Mouse (Mus musculus) liver, adult 2 months (tissue): Measurements from ENCODE around the gene Klk1b24. TPM values are rescaled to one million over a fixed set of nuclear protein-coding genes. Genes with fewer than 3 reads are reported as not detected.
A peak's percentile ranks its signal among the peaks of the same experiment; 100 is the strongest.
"Not testable (repeated sequence)": the region's sequence is repeated elsewhere in the genome, so short reads cannot be mapped to it uniquely, and the experiment has no call there.

ENCODE experiments used
- DNase-seq: peaks from one replicate; pipeline ENCODE4 v3.0.0-alpha.2; 2011; ENCODE audit warnings: low read depth, low spot score; ENCODE audit errors: extremely low read depth
- H3K27ac ChIP-seq: fragments of 200-500 bp; replicated peaks from 2 replicates; pipeline ENCODE4 v1.5.1; 2012; ENCODE audit warnings: low read depth, mild to moderate bottlenecking, control low read depth, inconsistent platforms, low read length; ENCODE audit not compliant: insufficient read depth
- H3K27me3 ChIP-seq: fragments of 200-500 bp; 2 replicates; pipeline ENCODE4 v1.6.1; 2012; ENCODE audit warnings: mild to moderate bottlenecking, moderate library complexity, low read length, inconsistent platforms; ENCODE audit not compliant: control insufficient read depth, insufficient read depth
- H3K36me3 ChIP-seq: fragments of 200-500 bp; 2 replicates; pipeline ENCODE4 v1.6.1; 2012; ENCODE audit warnings: low read length, inconsistent platforms; ENCODE audit not compliant: control insufficient read depth, insufficient read depth
- H3K4me1 ChIP-seq: fragments of 200-500 bp; 2 replicates; pipeline ENCODE4 v1.6.1; 2011; ENCODE audit warnings: low read length; ENCODE audit not compliant: control insufficient read depth, insufficient read depth
- H3K4me3 ChIP-seq: fragments of 200-500 bp; 2 replicates; pipeline ENCODE4 v1.5.1; 2011; ENCODE audit warnings: low read depth, mild to moderate bottlenecking, control low read depth, low read length, moderate library complexity; ENCODE audit not compliant: insufficient read depth
- H3K79me2 ChIP-seq: fragments of 200-500 bp; 2 replicates; pipeline ENCODE4 v1.6.1; 2012; ENCODE audit warnings: inconsistent platforms, mild to moderate bottlenecking, low read length, moderate library complexity; ENCODE audit not compliant: control insufficient read depth, insufficient read depth
- H3K9ac ChIP-seq: fragments of 200-500 bp; 2 replicates; pipeline ENCODE4 v1.6.1; 2012; ENCODE audit warnings: low read depth, mild to moderate bottlenecking, control low read depth, inconsistent platforms, low read length
- CTCF ChIP-seq: fragments of 200-500 bp; IDR thresholded peaks from 2 replicates; pipeline ENCODE4 v1.5.1; 2011; ENCODE audit warnings: low read depth, low read length, control low read depth
- POLR2A ChIP-seq: fragments of 200-500 bp; IDR thresholded peaks from 2 replicates; pipeline ENCODE4 v1.6.1; 2011; ENCODE audit warnings: low read length, control low read depth; ENCODE audit not compliant: insufficient read depth; ENCODE audit errors: extremely low read depth
- WGBS: fragments of 180-500 bp; shearing (Covaris S2); methylation state at CpG from one replicate; pipeline ENCODE4 v1.1.7; 2018; 5-methylcytosine and 5-hydroxymethylcytosine counted together
- polyA plus RNA-seq: library from polyadenylated mRNA; depleted of rRNA; stranded (reverse); fragments of >200 nt; gene quantifications from 2 replicates; pipeline ENCODE4 v1.2.3, GENCODE M21; 2012; rRNA removed
- total RNA-seq: library from RNA; depleted of rRNA; stranded (reverse); fragments of >200 nt; gene quantifications from 2 replicates; pipeline ENCODE4 v1.2.3, GENCODE M21; 2014; rRNA removed

Gene Klk1b24
- not detected in 2 replicates for total RNA-seq
- polyA plus RNA-seq: not detected in 2 replicates

GRCm38 (mm10) chr7:44187936-44188335, at the start of gene Klk1b24:
TSS of gene Klk1b24 (plus strand) at chr7:44188236.
- H3K27me3 ChIP-seq, H3K9ac ChIP-seq, DNase-seq, H3K4me1 ChIP-seq, H3K36me3 ChIP-seq, H3K79me2 ChIP-seq, H3K4me3 ChIP-seq, H3K27ac ChIP-seq: not testable (repeated sequence)

GRCm38 (mm10) chr7:44179299-44180045, 8.6 kb upstream of the Klk1b24 start:
- 56% methylated on average over 9 of the region's 9 CpGs for WGBS
- Histone ChIP-seq H3K9ac (no peak overlapping the region), H3K27ac (no peak overlapping the region), H3K36me3 (no peaks in the 10 kb centered on the region), H3K27me3 (no peaks in the 10 kb centered on the region), H3K4me1 (no peaks in the 10 kb centered on the region), H3K4me3 (no peak overlapping the region), H3K79me2 (no peaks in the 10 kb centered on the region)
- no peak for DNase-seq
- no peak for TF ChIP-seq CTCF
- TF ChIP-seq POLR2A: no peak

- WGBS: 28% methylated on average over 8 of the region's 8 CpGs
- not testable (repeated sequence) for H3K79me2 ChIP-seq, H3K27ac ChIP-seq, H3K9ac ChIP-seq, DNase-seq, H3K36me3 ChIP-seq, H3K4me3 ChIP-seq, H3K27me3 ChIP-seq, H3K4me1 ChIP-seq
Measured at GRCm38 (mm10) chr7:44186516-44186915, 1.5 kb upstream of the Klk1b24 start.

- H3K4me3 ChIP-seq, H3K27ac ChIP-seq, DNase-seq, H3K36me3 ChIP-seq, H3K27me3 ChIP-seq, H3K79me2 ChIP-seq, H3K4me1 ChIP-seq, H3K9ac ChIP-seq: not testable (repeated sequence)
- 83% methylated on average over 1 of the region's 1 CpGs for WGBS
Measured at GRCm38 (mm10) chr7:44193466-44193865, 5.4 kb downstream of the Klk1b24 start.

- Histone ChIP-seq H3K79me2 (no peaks in the 10 kb centered on the region), H3K27me3 (no peaks in the 10 kb centered on the region; the same call in 1 of the 2 replicates), H3K36me3 (no peaks in the 10 kb centered on the region), H3K27ac (no peak within 1 kb of the TSS), H3K4me3 (no peak within 1 kb of the TSS), H3K4me1 (no peaks in the 10 kb centered on the region), H3K9ac (no peak within 1 kb of the TSS)
- TF ChIP-seq CTCF (no peak), POLR2A (no peak)
- DNase-seq: no peak
- 59% methylated on average over 3 of the region's 3 CpGs for WGBS
Measured at GRCm38 (mm10) chr7:44197891-44198290, 9.9 kb downstream of the Klk1b24 start, which contains the start of gene Klk1b3. TSS of gene Klk1b3 (plus strand) at chr7:44198191.

- 10% methylated on average over 3 of the region's 3 CpGs for WGBS
- peaks cover 15% of the 10 kb centered on the region for H3K4me1 ChIP-seq
- not testable (repeated sequence) for H3K9ac ChIP-seq, H3K79me2 ChIP-seq, H3K36me3 ChIP-seq, H3K4me3 ChIP-seq, H3K27me3 ChIP-seq
- peak; percentile 69 for DNase-seq
- peak within 1 kb of the TSS; percentile 15; the same call in 1 of the 2 replicates for H3K27ac ChIP-seq
Measured at GRCm38 (mm10) chr7:44207135-44207534, 19.1 kb downstream of the Klk1b24 start, which contains the start of gene Klk1b4. TSS of gene Klk1b4 (plus strand) at chr7:44207435.
